Mouse (Mus musculus): ENCODE measurements around the gene Cdyl.

DNA sequence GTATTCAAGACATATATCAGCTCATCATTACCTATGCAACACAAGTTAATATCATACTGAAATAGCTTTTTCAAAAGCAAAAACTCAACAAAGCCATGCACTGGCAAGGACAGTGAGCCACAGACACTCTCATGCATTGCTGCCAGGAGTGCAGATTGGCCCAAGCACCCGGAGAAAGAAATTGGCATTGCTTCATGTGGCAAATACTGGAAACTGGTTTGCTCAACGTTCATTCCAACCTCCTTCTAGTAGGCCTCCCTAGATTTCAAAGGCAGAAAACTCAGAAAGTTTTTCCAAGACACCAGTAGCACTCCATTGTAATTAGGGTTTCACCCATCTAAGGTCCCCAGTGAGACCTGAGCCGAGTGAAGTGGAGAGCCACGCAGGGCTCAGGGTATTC, 6.8 kb upstream of the Cdyl start:
- TF ChIP-seq CTCF (IDR thresholded peaks at IDR 0.05; ENCODE audit: low read depth, low read length) (no peak), POLR2A (IDR thresholded peaks at IDR 0.05; ENCODE audit: extremely low read depth, insufficient read depth, low read length) (no peak)
